Mouse (Mus musculus): ENCODE measurements around the gene Ccdc71. TPM values are rescaled to one million over a fixed set of nuclear protein-coding genes. Genes with fewer than 3 reads are reported as not detected.

The Ccdc71 gene
- polyA plus RNA-seq, 1 experiment from 2014 or later: 53.9 TPM

GRCm38 (mm10) chr9:108483051-108483790 is 22.9 kb downstream of the Ccdc71 start:
- peaks cover 49% of the 10 kb centered on the region for H3K36me3 ChIP-seq
- no peak for ATAC-seq
- no peak overlapping the region for H3K27ac ChIP-seq
- H3K4me2 ChIP-seq (replicated peaks): no peak overlapping the region
- H3K4me1 ChIP-seq (replicated peaks): peaks cover 15% of the 10 kb centered on the region
- no peak overlapping the region for H3K4me3 ChIP-seq (replicated peaks)
- H3K27me3 ChIP-seq (replicated peaks): no peaks in the 10 kb centered on the region
- H3K9ac ChIP-seq: no peak overlapping the region
- 93% methylated on average over 18 of the region's 18 CpGs for WGBS
- no peaks in the 10 kb centered on the region for H3K9me3 ChIP-seq

- WGBS: 93% methylated on average over 15 of the region's 15 CpGs
- Histone ChIP-seq H3K4me2 (replicated peaks) (no peak overlapping the region), H3K9me3 (no peaks in the 10 kb centered on the region), H3K27ac (no peak overlapping the region), H3K4me3 (replicated peaks) (no peak overlapping the region), H3K36me3 (peaks cover 56% of the 10 kb centered on the region), H3K9ac (no peak overlapping the region), H3K27me3 (replicated peaks) (no peaks in the 10 kb centered on the region), H3K4me1 (replicated peaks) (peaks cover 13% of the 10 kb centered on the region)
- no peak for ATAC-seq
Measured at GRCm38 (mm10) chr9:108484021-108484420, 23.7 kb downstream of the Ccdc71 start.

GRCm38 (mm10) chr9:108485301-108485875 is 25.1 kb downstream of the Ccdc71 start:
- H3K4me2 ChIP-seq (replicated peaks): no peak overlapping the region
- H3K36me3 ChIP-seq: peaks cover 60% of the 10 kb centered on the region
- 92% methylated on average over 19 of the region's 19 CpGs for WGBS
- no peak for ATAC-seq
- H3K27ac ChIP-seq: no peak overlapping the region
- H3K4me1 ChIP-seq (replicated peaks): peaks cover 11% of the 10 kb centered on the region
- no peaks in the 10 kb centered on the region for H3K27me3 ChIP-seq (replicated peaks)
- H3K9me3 ChIP-seq: no peaks in the 10 kb centered on the region
- no peak overlapping the region for H3K4me3 ChIP-seq (replicated peaks)
- no peak overlapping the region for H3K9ac ChIP-seq

GRCm38 (mm10) chr9:108486973-108487530 is 26.7 kb downstream of the Ccdc71 start:
- no peak overlapping the region for H3K4me3 ChIP-seq (replicated peaks)
- 94% methylated on average over 8 of the region's 8 CpGs for WGBS
- no peak for ATAC-seq
- no peak overlapping the region for H3K4me2 ChIP-seq (replicated peaks)
- no peaks in the 10 kb centered on the region for H3K9me3 ChIP-seq
- H3K36me3 ChIP-seq: peaks cover 53% of the 10 kb centered on the region
- peaks cover 11% of the 10 kb centered on the region for H3K4me1 ChIP-seq (replicated peaks)
- H3K9ac ChIP-seq: no peak overlapping the region
- no peak overlapping the region for H3K27ac ChIP-seq
- no peaks in the 10 kb centered on the region for H3K27me3 ChIP-seq (replicated peaks)

GRCm38 (mm10) chr9:108488403-108488802 is 28.1 kb downstream of the Ccdc71 start:
- Histone ChIP-seq H3K4me1 (replicated peaks) (peaks cover 16% of the 10 kb centered on the region), H3K4me3 (replicated peaks) (no peak overlapping the region), H3K9ac (no peak overlapping the region), H3K27ac (no peak overlapping the region), H3K9me3 (no peaks in the 10 kb centered on the region), H3K36me3 (peaks cover 54% of the 10 kb centered on the region), H3K27me3 (replicated peaks) (no peaks in the 10 kb centered on the region), H3K4me2 (replicated peaks) (no peak overlapping the region)
- ATAC-seq: no peak
- 92% methylated on average over 17 of the region's 17 CpGs for WGBS

- no peak for ATAC-seq
- no peak overlapping the region for H3K9ac ChIP-seq
- 97% methylated on average over 20 of the region's 20 CpGs for WGBS
- no peaks in the 10 kb centered on the region for H3K9me3 ChIP-seq
- no peaks in the 10 kb centered on the region for H3K27me3 ChIP-seq (replicated peaks)
- no peak overlapping the region for H3K27ac ChIP-seq
- no peak overlapping the region for H3K4me2 ChIP-seq (replicated peaks)
- H3K4me1 ChIP-seq (replicated peaks): peaks cover 16% of the 10 kb centered on the region
- peaks cover 55% of the 10 kb centered on the region for H3K36me3 ChIP-seq
- no peak overlapping the region for H3K4me3 ChIP-seq (replicated peaks)
Measured at GRCm38 (mm10) chr9:108489215-108489614, 28.9 kb downstream of the Ccdc71 start.

- Histone ChIP-seq H3K9me3 (no peaks in the 10 kb centered on the region), H3K27me3 (replicated peaks) (no peaks in the 10 kb centered on the region), H3K36me3 (peaks cover 60% of the 10 kb centered on the region), H3K27ac (peak overlapping the region; percentile 97), H3K4me2 (replicated peaks) (peak overlapping the region; percentile 68), H3K4me1 (replicated peaks) (peaks cover 16% of the 10 kb centered on the region), H3K9ac (peak overlapping the region; percentile 94), H3K4me3 (replicated peaks) (peak overlapping the region; percentile 97)
- 64% methylated on average over 26 of the region's 26 CpGs for WGBS
- ATAC-seq: peak; percentile 18
Measured at GRCm38 (mm10) chr9:108489702-108490558, 29.6 kb downstream of the Ccdc71 start.

GRCm38 (mm10) chr9:108490559-108491285 is 30.4 kb downstream of the Ccdc71 start, which contains the start of gene Usp19:
Gene Usp19 (plus strand): TSS chr9:108490602.
- peak; percentile 97 for ATAC-seq
- H3K4me2 ChIP-seq (replicated peaks): peak within 1 kb of the TSS; percentile 68
- peak within 1 kb of the TSS; percentile 97 for H3K4me3 ChIP-seq (replicated peaks)
- H3K27ac ChIP-seq: peak within 1 kb of the TSS; percentile 97
- peaks cover 61% of the 10 kb centered on the region for H3K36me3 ChIP-seq
- WGBS: under 1% methylated on average over 69 of the region's 69 CpGs
- H3K9ac ChIP-seq: peak within 1 kb of the TSS; percentile 94
- no peaks in the 10 kb centered on the region for H3K9me3 ChIP-seq
- peaks cover 16% of the 10 kb centered on the region for H3K4me1 ChIP-seq (replicated peaks)
- no peaks in the 10 kb centered on the region for H3K27me3 ChIP-seq (replicated peaks)

GRCm38 (mm10) chr9:108491286-108491580 is 30.9 kb downstream of the Ccdc71 start:
- H3K9me3 ChIP-seq: no peaks in the 10 kb centered on the region
- no peak for ATAC-seq

GRCm38 (mm10) chr9:108492043-108492750 is 31.9 kb downstream of the Ccdc71 start:
- WGBS: 78% methylated on average over 16 of the region's 16 CpGs
- Histone ChIP-seq H3K9me3 (no peaks in the 10 kb centered on the region), H3K9ac (peak overlapping the region; percentile 94), H3K4me2 (replicated peaks) (peak overlapping the region; percentile 68), H3K27me3 (replicated peaks) (no peaks in the 10 kb centered on the region), H3K36me3 (peaks cover 63% of the 10 kb centered on the region), H3K4me3 (replicated peaks) (peak overlapping the region; percentile 97), H3K4me1 (replicated peaks) (peaks cover 16% of the 10 kb centered on the region), H3K27ac (no peak overlapping the region)
- ATAC-seq: no peak

More at GRCm38 (mm10) chr9:108491286-108491580, 30.9 kb downstream of the Ccdc71 start:
- Histone ChIP-seq H3K4me3 (replicated peaks) (peak overlapping the region; percentile 97), H3K4me1 (replicated peaks) (peaks cover 16% of the 10 kb centered on the region), H3K4me2 (replicated peaks) (peak overlapping the region; percentile 68), H3K36me3 (peaks cover 62% of the 10 kb centered on the region), H3K9ac (peak overlapping the region; percentile 94), H3K27ac (peak overlapping the region; percentile 97), H3K27me3 (replicated peaks) (no peaks in the 10 kb centered on the region)
- WGBS: 6% methylated on average over 12 of the region's 12 CpGs

- H3K9me3 ChIP-seq: no peaks in the 10 kb centered on the region
- no peak overlapping the region for H3K9ac ChIP-seq
- WGBS: 96% methylated on average over 8 of the region's 8 CpGs
- H3K36me3 ChIP-seq: peaks cover 63% of the 10 kb centered on the region
- H3K27ac ChIP-seq: no peak overlapping the region
- H3K4me3 ChIP-seq (replicated peaks): no peak overlapping the region
- ATAC-seq: no peak
- H3K27me3 ChIP-seq (replicated peaks): no peaks in the 10 kb centered on the region
- no peak overlapping the region for H3K4me2 ChIP-seq (replicated peaks)
- H3K4me1 ChIP-seq (replicated peaks): peaks cover 16% of the 10 kb centered on the region
Measured at GRCm38 (mm10) chr9:108493246-108493645, 32.9 kb downstream of the Ccdc71 start.

Measured in intestine, embryonic 15.5 days (tissue).